Mouse (Mus musculus): ENCODE measurements around the gene Nos1ap.

The Nos1ap gene

GRCm38 (mm10) chr1:170539507-170539906, 50.2 kb downstream of the Nos1ap start:
- DNase-seq, result no peak

GRCm38 (mm10) chr1:170538481-170539061, 51.1 kb downstream of the Nos1ap start:
- no peak for DNase-seq

GRCm38 (mm10) chr1:170536344-170536743, 53.3 kb downstream of the Nos1ap start:
- no peak for DNase-seq

GRCm38 (mm10) chr1:170535221-170535620, 54.4 kb downstream of the Nos1ap start:
- DNase-seq, result peak; percentile 62

- DNase-seq, result no peak
These were observed 58.4 kb downstream of the Nos1ap start for GRCm38 (mm10) chr1:170531286-170531685.

- no peak for DNase-seq
These were observed 59.2 kb downstream of the Nos1ap start for GRCm38 (mm10) chr1:170530456-170530855.

- no peak for DNase-seq
These were observed 66.8 kb downstream of the Nos1ap start for GRCm38 (mm10) chr1:170522891-170523290.

GRCm38 (mm10) chr1:170521520-170522205, 68.0 kb downstream of the Nos1ap start:
- DNase-seq, result no peak

GRCm38 (mm10) chr1:170520206-170520605, 69.5 kb downstream of the Nos1ap start:
- DNase-seq, result no peak

GRCm38 (mm10) chr1:170519631-170520030, 70.0 kb downstream of the Nos1ap start:
- no peak for DNase-seq

GRCm38 (mm10) chr1:170516182-170516581, 73.5 kb downstream of the Nos1ap start:
- DNase-seq, result peak; percentile 15

GRCm38 (mm10) chr1:170515455-170515854, 74.2 kb downstream of the Nos1ap start:
- DNase-seq, result no peak

- DNase-seq, result no peak
These were observed 75.4 kb downstream of the Nos1ap start for GRCm38 (mm10) chr1:170514226-170514625.

- no peak for DNase-seq
These were observed 77.1 kb downstream of the Nos1ap start for GRCm38 (mm10) chr1:170512429-170513097.

- DNase-seq, result no peak
These were observed 78.9 kb downstream of the Nos1ap start for GRCm38 (mm10) chr1:170510595-170511240.

GRCm38 (mm10) chr1:170506309-170506708, 83.4 kb downstream of the Nos1ap start:
- DNase-seq, result no peak

- no peak for DNase-seq
These were observed 84.6 kb downstream of the Nos1ap start for GRCm38 (mm10) chr1:170505107-170505506.

GRCm38 (mm10) chr1:170504378-170504777, 85.3 kb downstream of the Nos1ap start:
- no peak for DNase-seq

GRCm38 (mm10) chr1:170503277-170503739, 86.4 kb downstream of the Nos1ap start:
- no peak for DNase-seq

GRCm38 (mm10) chr1:170502491-170503276, 87.0 kb downstream of the Nos1ap start:
- no peak for DNase-seq

GRCm38 (mm10) chr1:170501970-170502369, 87.7 kb downstream of the Nos1ap start:
- no peak for DNase-seq

GRCm38 (mm10) chr1:170501556-170501955, 88.1 kb downstream of the Nos1ap start:
- no peak for DNase-seq

GRCm38 (mm10) chr1:170499891-170500290, 89.8 kb downstream of the Nos1ap start:
- no peak for DNase-seq

Data from lung, postnatal 36 days (tissue).